Mouse (Mus musculus): Measurements from ENCODE around the gene Bglap.

Bglap gene

GRCm38 (mm10) chr3:88350732-88351131 lies 33.5 kb downstream of the Bglap start:
- no peak for DNase-seq (ENCODE audit: low read depth, low spot score)

- DNase-seq (ENCODE audit: low read depth, low spot score) = no peak
These were observed 45.3 kb downstream of the Bglap start for GRCm38 (mm10) chr3:88339006-88339405.

GRCm38 (mm10) chr3:88338316-88338715 lies 45.9 kb downstream of the Bglap start:
- DNase-seq (ENCODE audit: low read depth, low spot score) = no peak

GRCm38 (mm10) chr3:88337367-88338020 lies 46.8 kb downstream of the Bglap start:
- DNase-seq (ENCODE audit: low read depth, low spot score) = no peak

GRCm38 (mm10) chr3:88336058-88337013 lies 47.9 kb downstream of the Bglap start, which contains the start of the genes Tmem79 and Smg5:
Gene Tmem79 (minus strand): TSS chr3:88336148.
Gene Smg5 (plus strand): TSS chr3:88336260.
- DNase-seq (ENCODE audit: low read depth, low spot score) = peak; percentile 90

DNA sequence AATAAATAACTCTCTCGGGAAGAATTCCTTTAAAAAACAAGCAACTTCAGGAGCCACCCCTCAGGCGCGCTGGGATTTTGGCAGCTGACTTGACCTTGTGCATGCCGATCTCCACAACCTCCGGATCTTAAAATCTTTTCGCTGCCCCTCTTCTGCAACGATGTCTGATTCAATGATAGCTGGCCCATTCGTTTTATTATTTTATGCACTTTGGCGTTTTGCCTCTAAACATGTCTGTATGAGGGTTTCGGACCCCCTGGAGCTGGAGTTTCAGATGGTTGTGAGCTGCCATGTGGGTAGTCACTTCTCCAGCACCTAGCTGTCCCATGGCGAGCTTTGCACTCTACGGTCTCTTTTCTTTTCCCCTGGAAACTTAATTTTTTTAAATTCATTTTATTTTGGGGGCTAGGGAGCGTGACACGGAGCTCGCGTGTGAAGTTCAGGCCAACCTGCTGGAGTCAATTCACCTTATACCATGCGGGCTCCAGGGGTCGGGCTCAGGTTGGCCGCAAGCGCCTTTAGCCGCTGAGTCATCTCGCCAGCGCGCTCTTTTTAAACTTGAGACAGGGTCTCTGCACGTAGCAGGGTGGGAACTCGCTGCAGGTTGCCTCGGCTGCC lies 48.7 kb downstream of the Bglap start:
- DNase-seq (ENCODE audit: low read depth, low spot score) = no peak

GRCm38 (mm10) chr3:88334902-88335435 lies 49.3 kb downstream of the Bglap start:
- DNase-seq (ENCODE audit: low read depth, low spot score) = no peak

DNA sequence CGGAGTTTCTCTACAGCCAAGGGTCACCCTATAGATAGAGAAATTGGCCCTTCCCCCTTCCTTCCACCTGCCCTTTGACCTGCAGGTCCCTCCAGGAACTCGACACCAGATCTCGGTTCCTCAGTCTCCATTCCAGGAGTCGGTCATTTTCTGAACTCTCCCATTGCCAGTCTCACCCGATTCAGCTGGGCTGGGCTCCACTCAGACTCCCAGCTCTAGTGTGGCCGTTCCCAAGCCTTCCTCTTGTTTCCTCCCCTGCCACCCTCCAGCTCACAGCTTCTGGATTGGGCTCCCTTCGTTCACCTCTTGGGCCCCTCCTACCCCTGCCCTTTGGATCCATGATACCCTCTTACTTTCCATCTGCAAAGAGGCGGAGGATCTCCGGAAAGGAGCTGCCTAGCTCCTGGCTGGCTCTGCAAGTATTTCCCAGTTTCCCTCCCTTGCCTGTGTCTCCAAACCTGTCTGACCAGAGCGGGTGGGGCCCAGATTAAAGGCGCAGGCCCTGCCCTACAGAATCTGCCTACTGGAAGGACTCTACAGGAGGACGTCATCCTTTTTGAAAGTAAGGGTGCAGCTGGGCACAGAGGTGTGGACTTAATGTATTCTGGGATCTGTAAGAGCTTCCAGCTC lies 50.1 kb downstream of the Bglap start:
- DNase-seq (ENCODE audit: low read depth, low spot score) = no peak
